Mouse (Mus musculus) adrenal gland, postnatal 25 days (tissue): Measurements from ENCODE around the gene Polrmt. TPM values are rescaled to one million over a fixed set of nuclear protein-coding genes. Genes with fewer than 3 reads are reported as not detected.
A peak's percentile ranks its signal among the peaks of the same experiment; 100 is the strongest.

Source experiments
- DNase-seq: peaks from one replicate; pipeline ENCODE4 v3.0.0; 2021; ENCODE audit warnings: mixed read lengths
- total RNA-seq: library from RNA; stranded (reverse); gene quantifications from 2 replicates; pipeline ENCODE4 v1.2.3, GENCODE M21; 2021

The Polrmt gene
- total RNA-seq, 1 experiment from 2014 or later: 70.4 TPM

GRCm38 (mm10) chr10:79743161-79743560 lies 3.2 kb downstream of the Polrmt start:
- no peak for DNase-seq

GRCm38 (mm10) chr10:79740863-79741262 lies 5.5 kb downstream of the Polrmt start:
- no peak for DNase-seq

GRCm38 (mm10) chr10:79739234-79739633 lies 7.1 kb downstream of the Polrmt start:
- DNase-seq: no peak

GRCm38 (mm10) chr10:79738259-79738658 lies 8.1 kb downstream of the Polrmt start:
- DNase-seq: no peak

- DNase-seq: peak; percentile 45
Measured at GRCm38 (mm10) chr10:79736706-79737105, 9.7 kb downstream of the Polrmt start.

GRCm38 (mm10) chr10:79735361-79735760 lies 11.0 kb downstream of the Polrmt start:
- peak; percentile 33 for DNase-seq

GRCm38 (mm10) chr10:79733847-79734246 lies 12.5 kb downstream of the Polrmt start:
- no peak for DNase-seq

- DNase-seq: peak; percentile 45
Measured at GRCm38 (mm10) chr10:79732500-79732899, 13.9 kb downstream of the Polrmt start.

GRCm38 (mm10) chr10:79729357-79729965 lies 16.9 kb downstream of the Polrmt start:
- DNase-seq: no peak

GRCm38 (mm10) chr10:79728323-79729249 lies 17.8 kb downstream of the Polrmt start:
- no peak for DNase-seq

- DNase-seq: peak; percentile 70
Measured at GRCm38 (mm10) chr10:79726090-79726489, 20.3 kb downstream of the Polrmt start.

GRCm38 (mm10) chr10:79723692-79724091 lies 22.7 kb downstream of the Polrmt start:
- no peak for DNase-seq

GRCm38 (mm10) chr10:79723047-79723446 lies 23.3 kb downstream of the Polrmt start:
- DNase-seq: no peak

GRCm38 (mm10) chr10:79721089-79721488 lies 25.3 kb downstream of the Polrmt start:
- no peak for DNase-seq

GRCm38 (mm10) chr10:79717640-79718357 lies 28.6 kb downstream of the Polrmt start:
- DNase-seq: peak; percentile 78

GRCm38 (mm10) chr10:79716988-79717355 lies 29.4 kb downstream of the Polrmt start:
- peak; percentile 41 for DNase-seq

GRCm38 (mm10) chr10:79716254-79716987 lies 30.0 kb downstream of the Polrmt start, which contains the start of gene Hcn2:
Hcn2 (plus strand) TSS chr10:79716634.
- DNase-seq: peak; percentile 52

- DNase-seq: no peak
Measured at GRCm38 (mm10) chr10:79714996-79715395, 31.4 kb downstream of the Polrmt start.

GRCm38 (mm10) chr10:79713163-79713562 lies 33.2 kb downstream of the Polrmt start:
- DNase-seq: no peak

- peak; percentile 85 for DNase-seq
Measured at GRCm38 (mm10) chr10:79712499-79713126, 33.8 kb downstream of the Polrmt start.

- DNase-seq: no peak
Measured at GRCm38 (mm10) chr10:79712029-79712428, 34.4 kb downstream of the Polrmt start.

GRCm38 (mm10) chr10:79709307-79709706 lies 37.1 kb downstream of the Polrmt start:
- no peak for DNase-seq
